Mouse (Mus musculus) liver, postnatal 0 days (tissue): ENCODE data around the gene Rbms3.

ENCODE experiments used
- CTCF ChIP-seq: sonication (generic); IDR thresholded peaks from 2 replicates; pipeline ENCODE4 v1.5.1; 2016; ENCODE audit warnings: antibody characterized with exemption, low read depth
- EP300 ChIP-seq: IDR thresholded peaks from 2 replicates; pipeline ENCODE4 v1.6.1; 2016; ENCODE audit warnings: antibody characterized with exemption, low read depth, mild to moderate bottlenecking

- TF ChIP-seq CTCF (no peak), EP300 (no peak)
These were observed 257.7 kb downstream of the Rbms3 start for GRCm38 (mm10) chr9:117371980-117372379.
